22 mouse cellular contexts compared by ENCODE assay signal in genomic region chr9:107427876-107428275, GRCm38 (mm10). TPM values are rescaled to one million over a fixed set of nuclear protein-coding genes. Genes with fewer than 3 reads are reported as not detected.
DNase-seq lines count a peak whose midpoint lies in the region; ATAC-seq and TF ChIP-seq lines count a peak whose summit lies in the region.
"Had no signal": no experiment of that assay in that cellular context is flagged by ENCODE, and none has a peak within 500 bp of the region (broad histone marks: within the 10 kb centered on the region; RNA-seq: fewer than 3 reads in every experiment).

No protein-coding gene starts in this region.

- no peaks in the 10 kb centered on the region for H3K9me3 ChIP-seq in midbrain, embryonic 10.5 days (replicated peaks)
- H3K9me3 ChIP-seq in midbrain, embryonic 15.5 days = no peaks in the 10 kb centered on the region
- H3K9me3 ChIP-seq in hindbrain, postnatal 0 days (ENCODE audit: low read length) = no peaks in the 10 kb centered on the region
- H3K9me3 ChIP-seq: embryonic facial prominence, embryonic 10.5 days; G1E; heart, embryonic 15.5 days; limb, embryonic 12.5 days; midbrain, embryonic 12.5 days had no signal

- H3K4me3 ChIP-seq in midbrain, embryonic 10.5 days = no peak overlapping the region
- no peak overlapping the region for H3K4me3 ChIP-seq in midbrain, embryonic 15.5 days
- H3K4me3 ChIP-seq in hindbrain, postnatal 0 days (ENCODE audit: low read length) = no peak overlapping the region
- H3K4me3 ChIP-seq: embryonic facial prominence, embryonic 10.5 days; gastrocnemius, adult 2 months; heart, embryonic 15.5 days; limb, embryonic 12.5 days; midbrain, embryonic 12.5 days had no signal

- TF ChIP-seq CTCF in hindbrain, postnatal 0 days (IDR thresholded peaks at IDR 0.05; ENCODE audit: low read depth) = no peak

- DNase-seq in midbrain, embryonic 10.5 days (ENCODE audit: low spot score) = no peak
- peak; percentile 64 for DNase-seq in cerebellum, adult 18-20 months
- DNase-seq in cerebellum, postnatal 10 days = peak; percentile 69
- DNase-seq in hindbrain, postnatal 0 days (ENCODE audit: low spot score) = no peak
- no peak for DNase-seq in left cerebral cortex, adult 9 months (ENCODE audit: low spot score in 2 of 2)
- no peak for DNase-seq in lung, adult 18-20 months
- no peak for DNase-seq in left cerebral cortex, adult 18-20 months (ENCODE audit: low spot score in 2 of 2)
- DNase-seq: B cell, adult 2 months; gastrocnemius, adult 2 months; heart, postnatal 36 days; kidney, adult 8-10 months; kidney, postnatal 14 days; liver, postnatal 0 days; lung, postnatal 10 days had no signal

- 87% methylated on average over 7 of the region's 7 CpGs for WGBS in midbrain, embryonic 10.5 days
- 87% methylated on average over 7 of the region's 7 CpGs for WGBS in midbrain, embryonic 15.5 days
- WGBS in hindbrain, postnatal 0 days = 67% methylated on average over 7 of the region's 7 CpGs

- no peak for ATAC-seq in midbrain, embryonic 15.5 days (replicated peaks)
- no peak for ATAC-seq in hindbrain, postnatal 0 days
- ATAC-seq: liver, postnatal 0 days; Patski had no signal

- no peak overlapping the region for H3K4me2 ChIP-seq in midbrain, embryonic 15.5 days
- no peak overlapping the region for H3K4me2 ChIP-seq in hindbrain, postnatal 0 days (ENCODE audit: low read depth, low read length)
- H3K4me2 ChIP-seq: heart, embryonic 15.5 days; limb, embryonic 12.5 days; liver, embryonic 11.5 days; midbrain, embryonic 12.5 days had no signal

- peaks cover 69% of the 10 kb centered on the region for H3K4me1 ChIP-seq in midbrain, embryonic 10.5 days
- peaks cover 65% of the 10 kb centered on the region for H3K4me1 ChIP-seq in midbrain, embryonic 15.5 days
- peaks cover 23% of the 10 kb centered on the region for H3K4me1 ChIP-seq in hindbrain, postnatal 0 days (ENCODE audit: insufficient read depth, low read length)

- peaks cover 23% of the 10 kb centered on the region for H3K27me3 ChIP-seq in midbrain, embryonic 10.5 days (ENCODE audit: low read depth, poor library complexity, severe bottlenecking)
- no peaks in the 10 kb centered on the region for H3K27me3 ChIP-seq in midbrain, embryonic 15.5 days (replicated peaks)
- H3K27me3 ChIP-seq in hindbrain, postnatal 0 days (ENCODE audit: insufficient read depth, low read length) = no peaks in the 10 kb centered on the region

- no peak overlapping the region for H3K9ac ChIP-seq in midbrain, embryonic 15.5 days
- 0 out of 2 replicates have a peak overlapping the region, but pooled peaks have one; percentile 3 for H3K9ac ChIP-seq in hindbrain, postnatal 0 days (replicated peaks; ENCODE audit: low read length)
- H3K9ac ChIP-seq: heart, embryonic 15.5 days; limb, embryonic 12.5 days; liver, postnatal 0 days; midbrain, embryonic 12.5 days had no signal

- H3K27ac ChIP-seq in midbrain, embryonic 10.5 days (replicated peaks) = peak overlapping the region; percentile 71
- H3K27ac ChIP-seq in midbrain, embryonic 15.5 days = no peak overlapping the region
- no peak overlapping the region for H3K27ac ChIP-seq in hindbrain, postnatal 0 days
- H3K27ac ChIP-seq: embryonic facial prominence, embryonic 10.5 days; gastrocnemius, adult 2 months; heart, embryonic 15.5 days; limb, embryonic 12.5 days; midbrain, embryonic 12.5 days had no signal

- H3K36me3 ChIP-seq in midbrain, embryonic 10.5 days = no peaks in the 10 kb centered on the region
- no peaks in the 10 kb centered on the region for H3K36me3 ChIP-seq in midbrain, embryonic 15.5 days (replicated peaks)
- H3K36me3 ChIP-seq in hindbrain, postnatal 0 days (ENCODE audit: insufficient read depth, low read length) = no peaks in the 10 kb centered on the region
- H3K36me3 ChIP-seq: embryonic facial prominence, embryonic 10.5 days; G1E; heart, embryonic 15.5 days; limb, embryonic 12.5 days; midbrain, embryonic 12.5 days had no signal

RNA-seq across cellular contexts. Expression of gene Cacna2d2, which starts 28.5 kb away (rescaled TPM):
- 1.00 and 1.7 TPM in 2 replicates for polyA plus RNA-seq in midbrain, embryonic 10.5 days (2016; fragmentation: Nextera tagmentation; extraction: Ambion mirVana)
- polyA plus RNA-seq in midbrain, embryonic 15.5 days (2015; fragmentation: Nextera tagmentation; extraction: Ambion mirVana) = 10.2 and 10.3 TPM in 2 replicates
- 108 and 134 TPM in 2 replicates for total RNA-seq in hindbrain, postnatal 0 days (2014; rRNA removed)
- polyA plus RNA-seq in hindbrain, postnatal 0 days (2015; fragmentation: Nextera tagmentation; extraction: Ambion mirVana) = 7.1 and 7.6 TPM in 2 replicates
- total RNA-seq in left cerebral cortex, adult 18-20 months (2021) = 10 to 100 TPM; 24.3 to 29.7 TPM
- polyA plus RNA-seq: liver, postnatal 0 days had no signal

Comparison
In these comparisons a context has a peak if more than half of its experiments do, and no peak if none do; other contexts are left out.
1. DNase-seq: peak in cerebellum, adult 18-20 months (2 of 2) and cerebellum, postnatal 10 days (2 of 2); none in midbrain, embryonic 10.5 days (single experiment), hindbrain, postnatal 0 days (single experiment), left cerebral cortex, adult 9 months (0 of 2), lung, adult 18-20 months (0 of 2) and left cerebral cortex, adult 18-20 months (0 of 2).